Mouse (Mus musculus) olfactory bulb, adult 2 months (tissue): ENCODE results near the gene Lsamp.

ENCODE experiments used
- CTCF ChIP-seq: fragments of 200-500 bp; IDR thresholded peaks from 2 replicates; pipeline ENCODE4 v1.5.1; 2012; ENCODE audit warnings: low read depth, mild to moderate bottlenecking, low read length, moderate library complexity; ENCODE audit not compliant: insufficient read depth
- POLR2A ChIP-seq: fragments of 200-500 bp; IDR thresholded peaks from 2 replicates; pipeline ENCODE4 v1.6.1; 2012; ENCODE audit warnings: mild to moderate bottlenecking, low read depth, low read length, moderate library complexity; ENCODE audit not compliant: insufficient read depth

- TF ChIP-seq CTCF (no peak), POLR2A (no peak)
Observed at GRCm38 (mm10) chr16:40897768-40898327, 913.7 kb downstream of the Lsamp start.
